Mouse (Mus musculus) frontal cortex, postnatal 25 days (tissue): ENCODE data around the gene Nxpe4.
"Not testable (repeated sequence)": the region's sequence is repeated elsewhere in the genome, so short reads cannot be mapped to it uniquely, and the experiment has no call there.

Source experiments
- DNase-seq, 2 experiments: peaks; one replicate each; pipeline ENCODE4 v3.0.0; 2022; ENCODE audit warnings: low spot score in 2 of 2

The Nxpe4 gene

DNA sequence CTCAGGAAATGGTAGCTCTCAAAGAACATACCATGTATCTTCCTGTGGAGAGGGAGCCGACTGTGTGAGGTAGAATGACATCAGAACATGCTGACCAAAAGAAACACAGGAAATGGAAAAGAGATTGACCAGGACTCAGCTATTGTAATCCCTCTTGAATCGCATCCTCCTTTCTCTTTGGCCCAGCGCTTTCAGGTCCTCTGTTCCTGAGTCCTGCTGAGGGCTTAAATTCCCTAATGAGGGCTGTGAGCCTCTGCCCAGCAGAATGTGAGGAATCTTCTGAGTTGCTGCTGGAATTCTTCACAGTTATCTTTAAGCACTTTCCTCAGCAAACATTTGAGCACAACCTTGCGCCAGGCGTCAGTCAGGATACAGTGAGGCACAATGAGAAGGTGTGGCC lies 78.6 kb downstream of the Nxpe4 start:
- no peak for DNase-seq

DNA sequence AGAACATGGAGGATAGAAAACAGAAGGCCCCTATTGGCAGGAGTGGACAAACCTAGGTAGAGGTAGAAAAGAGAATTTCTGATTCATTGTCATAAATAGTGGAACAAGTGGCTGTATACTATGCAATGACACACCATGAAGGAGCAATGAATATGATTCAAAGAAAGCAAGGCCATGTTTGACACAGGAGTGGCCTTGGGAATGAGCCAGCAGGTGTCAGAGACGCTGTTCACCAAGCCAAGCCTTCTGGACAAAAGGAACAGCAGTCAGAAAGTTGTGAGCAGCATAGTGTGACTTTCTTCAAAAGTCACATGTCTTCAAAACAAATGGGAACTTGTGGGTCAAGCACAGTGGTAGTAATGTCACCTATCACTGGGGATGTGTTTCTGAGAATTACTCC lies 80.0 kb downstream of the Nxpe4 start:
- DNase-seq, result no peak

DNA sequence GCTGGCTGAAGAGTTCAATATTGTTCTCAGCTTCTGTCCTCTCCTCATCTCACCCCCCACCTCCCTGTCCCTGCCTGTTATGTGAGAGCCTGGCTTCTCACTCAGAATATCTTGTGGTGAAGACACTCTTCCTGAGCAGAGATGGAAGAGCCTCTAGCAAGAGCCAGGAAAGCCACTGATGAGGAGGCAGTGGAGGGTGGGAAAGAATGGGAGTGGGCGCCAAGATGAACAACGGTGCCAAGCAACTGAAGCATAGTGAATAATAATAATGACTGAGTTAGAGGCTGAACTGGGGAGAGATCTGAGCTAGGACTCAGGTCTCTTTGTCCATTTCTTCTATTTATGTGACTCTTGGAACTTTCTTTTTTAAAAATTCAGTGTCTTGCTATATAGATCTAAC lies 80.9 kb downstream of the Nxpe4 start:
- DNase-seq, result no peak

DNA sequence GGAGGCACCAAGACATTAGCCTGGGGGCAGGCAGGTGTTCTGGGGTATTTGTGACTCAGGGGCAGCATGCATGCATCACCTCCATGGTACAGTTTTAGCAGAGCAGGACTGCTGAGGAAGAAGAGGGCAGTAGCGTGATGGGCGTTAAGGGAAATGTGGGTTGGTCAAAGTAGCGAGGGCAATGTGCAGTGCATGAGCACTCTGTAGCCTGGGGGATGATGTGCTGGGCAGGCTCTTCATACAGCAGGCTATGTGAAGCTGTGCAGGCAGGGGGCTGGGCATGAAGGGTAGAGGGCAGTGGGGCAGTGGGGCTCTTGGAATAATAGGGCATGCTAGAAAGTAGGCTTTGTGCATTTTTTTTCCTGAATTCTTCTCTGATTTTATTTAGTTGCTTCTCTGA lies 82.4 kb downstream of the Nxpe4 start:
- no peak for DNase-seq

DNA sequence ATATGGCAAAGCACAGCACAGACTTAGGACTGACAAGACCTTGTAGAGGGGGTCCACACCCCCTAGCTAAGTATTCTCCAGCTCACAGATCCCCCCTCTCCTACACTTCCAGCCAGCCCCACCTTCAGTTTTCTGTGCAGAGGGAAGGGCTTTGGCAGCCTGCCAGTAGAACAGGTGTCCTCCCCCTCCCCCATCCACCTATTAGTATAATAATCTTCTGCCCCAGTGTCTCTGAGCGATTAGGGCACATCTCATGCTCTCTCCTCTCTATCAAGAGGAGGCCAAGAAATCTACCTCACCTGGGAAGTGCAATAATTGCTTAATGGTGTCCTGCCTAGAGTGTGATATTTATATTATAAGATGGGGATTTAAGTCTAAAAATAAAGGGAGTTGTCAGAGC lies 83.7 kb downstream of the Nxpe4 start:
- DNase-seq, result no peak

DNA sequence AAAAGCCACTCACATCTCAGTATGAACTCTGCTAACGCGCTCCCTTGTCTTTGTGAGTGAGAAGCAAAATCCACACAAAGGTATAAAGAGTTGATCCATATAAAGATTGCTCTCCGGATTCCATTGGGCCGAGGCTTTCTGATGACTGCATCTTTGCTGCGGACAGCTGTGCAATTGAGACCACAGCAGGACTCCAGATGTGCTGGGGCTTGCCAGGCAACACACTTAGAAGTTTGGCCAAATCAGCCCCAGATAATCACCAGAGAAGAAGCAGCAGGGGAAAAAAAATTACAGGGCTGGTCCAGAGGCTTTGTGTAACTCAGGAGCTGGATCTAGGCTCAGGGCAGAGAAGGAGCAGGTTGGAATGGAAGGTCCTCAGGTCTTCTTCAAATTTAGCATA lies 85.5 kb downstream of the Nxpe4 start:
- DNase-seq, result no peak

DNA sequence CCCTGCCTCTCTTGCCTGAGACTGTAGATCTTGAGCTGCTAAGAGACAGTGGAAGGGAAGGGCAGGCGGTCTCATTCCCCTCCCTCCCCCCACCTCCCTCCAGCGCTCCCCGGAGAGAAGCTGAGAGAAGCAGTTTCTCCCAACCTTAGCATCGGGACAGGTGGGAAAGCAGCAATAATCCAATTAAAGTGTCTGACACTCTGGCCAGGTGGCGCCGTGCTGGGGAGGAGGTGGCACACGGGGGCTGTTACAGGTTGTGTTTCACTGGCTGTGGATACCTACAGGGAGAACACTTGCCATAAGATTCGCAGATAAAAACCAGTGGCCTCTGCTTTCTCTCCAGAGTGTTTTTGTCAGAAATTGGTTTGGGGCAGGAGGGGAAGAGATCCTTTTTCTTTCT lies 90.4 kb downstream of the Nxpe4 start:
- no peak for DNase-seq

DNA sequence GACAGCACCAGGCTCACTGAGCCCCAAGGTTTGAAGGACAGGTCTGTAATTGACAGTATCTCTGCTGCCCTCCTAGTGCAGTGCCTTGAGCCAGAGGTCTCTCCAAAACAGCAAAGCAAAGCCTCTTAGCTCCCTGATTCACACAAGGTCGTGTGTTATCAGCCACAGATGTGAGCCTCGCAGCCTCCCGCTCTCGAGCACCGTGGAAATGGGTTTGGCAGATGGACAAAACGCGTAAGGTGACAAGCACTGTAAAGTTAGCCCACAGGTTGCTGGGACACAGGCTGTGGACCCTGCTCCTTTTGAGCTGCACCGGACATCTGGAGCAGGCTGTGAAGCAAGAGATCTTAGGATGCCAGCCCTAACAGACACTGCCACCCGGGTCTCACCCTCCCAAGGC lies 95.2 kb downstream of the Nxpe4 start:
- no peak for DNase-seq

DNA sequence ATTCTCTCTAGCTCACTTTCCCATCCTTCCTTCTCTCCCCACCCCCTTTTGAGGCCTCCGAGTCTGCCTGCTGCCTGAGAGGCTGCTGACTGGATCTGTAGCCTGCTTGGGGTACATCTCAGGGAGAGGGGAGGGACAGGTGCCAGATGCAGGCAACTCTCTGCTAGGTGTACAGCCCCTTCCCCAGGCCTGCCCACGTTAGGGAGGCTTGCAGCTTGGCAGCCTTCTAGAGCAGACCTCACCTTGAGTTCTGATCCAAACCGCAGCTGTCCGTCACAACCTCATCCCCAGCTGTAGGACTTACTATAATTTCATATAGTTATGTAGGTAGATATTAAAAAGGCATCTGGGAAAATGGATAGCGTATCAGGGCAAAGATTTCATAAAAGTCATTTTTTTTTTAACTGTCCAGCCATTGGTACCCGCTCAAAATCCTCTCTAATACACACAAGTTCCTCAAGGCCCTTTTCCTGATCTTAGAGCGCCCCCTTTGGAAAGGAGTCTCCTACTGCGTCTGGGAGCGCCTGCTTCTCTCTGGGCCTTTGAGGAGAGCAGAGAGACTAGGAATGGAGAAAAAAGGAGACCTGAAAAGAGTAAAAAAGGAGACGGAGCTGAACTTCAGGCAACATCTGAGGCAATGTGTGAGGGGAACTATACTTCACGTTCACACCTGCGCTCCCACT lies 96.1 kb downstream of the Nxpe4 start:
- peak in 1 of 2 experiments; percentile 54 for DNase-seq

DNA sequence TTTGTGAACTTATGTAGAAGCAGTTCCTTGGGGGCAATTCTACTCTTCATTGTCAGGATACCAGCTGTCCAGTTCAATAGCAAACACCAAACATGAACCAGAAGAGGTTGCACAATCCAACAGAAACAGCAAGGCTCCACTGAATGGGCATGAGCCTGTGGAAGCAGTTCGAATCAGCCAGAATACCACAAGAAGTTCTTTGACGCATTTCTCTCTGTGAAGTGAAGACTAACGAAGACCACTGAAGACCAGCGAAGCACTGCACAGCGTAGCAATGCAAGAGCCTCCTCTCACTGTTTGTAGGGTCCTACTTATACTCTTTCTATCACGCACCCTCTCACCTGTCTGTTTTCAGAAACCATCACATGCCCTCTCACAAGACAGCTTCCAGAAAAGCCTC lies 102.8 kb downstream of the Nxpe4 start:
- DNase-seq, result no peak

DNA sequence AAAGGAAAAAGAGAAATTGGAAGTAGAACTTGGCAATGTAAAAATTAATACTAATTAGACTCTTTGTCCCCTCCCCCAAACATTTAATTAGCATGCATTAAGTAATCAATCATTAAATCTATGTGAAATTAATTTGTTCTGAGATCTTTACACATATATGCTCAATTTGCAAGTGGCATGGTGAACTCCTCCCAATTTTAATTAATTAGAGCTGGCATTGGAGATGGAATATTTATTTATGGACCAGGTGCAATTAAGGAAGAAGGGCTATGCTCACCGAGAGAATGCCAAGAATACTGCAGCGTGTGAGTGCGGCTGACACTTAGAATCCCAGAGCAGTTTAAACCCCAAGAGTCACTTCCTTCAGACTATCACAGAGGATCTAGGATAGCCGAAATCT lies 103.7 kb downstream of the Nxpe4 start:
- no peak for DNase-seq

DNA sequence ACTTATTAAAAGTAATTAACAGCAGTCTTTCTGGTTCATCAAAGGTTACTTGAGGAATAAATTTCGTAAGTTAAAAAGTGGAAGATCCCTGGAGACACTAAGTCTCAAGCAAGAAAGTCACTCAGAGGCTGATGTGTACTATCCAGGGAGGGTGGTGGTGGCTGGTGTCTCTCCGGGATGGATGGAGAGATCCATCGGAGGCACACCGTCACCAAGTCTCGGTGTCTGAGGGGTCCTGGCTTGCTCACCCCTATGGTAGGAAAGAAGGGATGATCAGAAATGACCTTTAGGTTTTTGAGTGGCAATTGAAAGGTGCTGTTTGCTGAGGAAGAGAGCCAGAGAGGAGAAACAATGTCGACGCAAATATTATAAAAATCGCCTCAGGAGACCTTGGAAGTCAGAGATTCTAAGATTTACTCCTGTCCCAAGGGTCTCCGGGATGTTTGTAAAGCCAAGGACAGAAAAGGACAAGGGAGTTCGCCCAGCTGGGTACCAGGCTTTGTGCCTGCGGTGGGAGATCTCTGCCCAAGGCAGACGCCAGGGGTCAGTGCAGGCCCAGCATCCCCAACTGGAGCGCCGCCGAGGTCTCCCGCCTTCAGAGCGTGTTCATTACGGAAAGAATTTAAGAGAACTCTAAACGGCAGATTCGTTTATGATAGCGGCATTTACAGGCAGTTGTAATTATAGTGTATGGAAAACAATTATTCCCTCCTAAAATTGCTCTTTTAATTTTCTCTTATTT lies 104.6 kb downstream of the Nxpe4 start:
- peak; percentile 61 to 66 for DNase-seq

DNA sequence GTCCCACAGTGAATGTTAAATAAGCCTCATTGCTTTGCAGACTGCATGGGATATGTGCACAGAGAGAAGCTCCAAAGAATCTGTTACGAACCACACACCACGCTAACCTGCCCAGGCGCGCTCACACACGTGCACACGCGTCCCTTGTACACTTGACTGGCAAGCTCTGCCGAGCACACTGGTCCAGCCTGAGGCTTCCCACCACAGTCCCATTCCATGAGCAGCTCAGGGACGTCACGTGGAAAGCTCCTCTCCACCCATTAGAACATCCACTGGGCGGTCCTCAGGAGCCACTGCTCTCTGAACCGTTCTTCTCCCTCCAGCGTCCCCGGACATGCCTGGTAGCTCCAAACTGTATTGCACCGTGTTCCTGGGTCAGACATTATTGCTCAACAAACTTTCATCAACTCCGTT lies 105.2 kb downstream of the Nxpe4 start:
- no peak for DNase-seq

DNA sequence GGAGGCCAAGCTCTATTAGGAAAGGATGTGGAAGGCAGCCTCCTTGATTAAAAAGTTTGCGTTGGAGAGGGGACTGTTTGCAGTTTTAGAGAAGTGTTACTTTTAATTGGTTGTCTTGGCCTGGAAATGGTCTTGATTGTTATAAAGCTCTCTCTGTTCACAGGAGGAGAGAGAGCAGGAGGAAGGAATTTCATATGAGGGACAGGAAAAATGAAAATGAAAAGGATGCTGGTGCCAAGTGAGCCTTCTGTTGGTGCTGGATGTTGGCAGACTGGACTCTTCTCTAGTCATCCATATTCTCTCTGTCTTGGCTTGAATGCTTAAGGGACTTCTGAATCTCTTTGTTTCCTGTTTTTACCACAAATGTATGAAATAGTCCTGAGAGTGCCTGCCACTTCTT lies 106.1 kb downstream of the Nxpe4 start:
- no peak for DNase-seq

DNA sequence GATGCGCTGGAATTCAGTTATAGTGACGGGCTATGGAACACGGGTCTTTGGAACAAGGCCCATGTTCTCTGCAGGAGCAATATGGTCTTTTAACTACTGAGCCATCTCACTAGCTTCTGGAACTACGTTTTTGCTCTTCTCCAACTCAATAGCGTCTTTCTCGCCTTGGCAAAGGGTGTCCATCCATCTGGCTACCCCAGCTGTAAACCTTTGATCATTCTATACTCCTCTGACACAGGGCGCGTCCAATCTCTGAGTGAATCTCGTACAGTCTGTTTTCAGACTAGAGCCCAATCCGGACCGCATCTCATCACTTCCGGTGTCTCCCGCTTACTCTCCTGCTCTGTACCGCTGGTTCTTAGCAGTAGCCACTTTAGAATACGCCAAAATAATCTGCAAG lies 115.0 kb downstream of the Nxpe4 start:
- DNase-seq, result no peak

DNA sequence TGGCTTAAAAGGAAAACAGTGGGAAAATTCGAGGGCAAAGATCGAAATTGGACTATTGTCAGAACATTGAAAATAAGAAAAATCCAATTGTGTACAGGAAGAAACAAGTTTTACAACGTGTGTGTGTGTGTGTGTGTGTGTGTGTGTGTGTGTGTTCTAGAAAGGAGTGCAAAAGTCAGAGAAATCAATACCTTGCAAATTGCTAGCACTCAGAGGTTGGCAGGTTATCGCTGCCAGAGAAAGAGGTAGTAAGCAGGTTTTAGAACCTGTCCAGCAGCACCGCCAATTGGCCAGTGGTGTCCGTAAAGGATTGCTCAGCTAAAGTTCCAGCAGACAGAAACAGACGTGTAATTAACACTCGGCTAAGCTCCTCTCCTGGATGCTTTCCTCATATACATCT lies 122.4 kb downstream of the Nxpe4 start:
- no peak for DNase-seq

DNA sequence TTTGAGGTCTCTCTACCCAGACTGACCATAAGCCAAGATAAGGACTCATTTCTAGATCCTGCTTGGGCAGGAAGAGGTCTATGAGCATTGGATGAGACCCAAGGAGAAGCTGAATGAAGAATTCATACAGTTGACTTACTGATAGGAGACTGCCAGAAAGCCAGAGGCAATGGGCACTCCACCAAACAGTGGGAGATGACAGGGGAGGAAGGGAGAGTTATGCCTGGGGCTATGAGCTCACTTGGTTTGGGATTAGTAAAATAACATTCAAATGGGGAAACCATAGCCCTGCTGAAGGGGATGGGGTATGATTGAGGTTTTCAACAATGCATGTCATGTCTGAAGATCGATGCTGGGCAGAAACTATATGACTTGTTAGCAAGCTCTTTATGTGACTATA lies 128.5 kb downstream of the Nxpe4 start:
- no peak for DNase-seq

DNA sequence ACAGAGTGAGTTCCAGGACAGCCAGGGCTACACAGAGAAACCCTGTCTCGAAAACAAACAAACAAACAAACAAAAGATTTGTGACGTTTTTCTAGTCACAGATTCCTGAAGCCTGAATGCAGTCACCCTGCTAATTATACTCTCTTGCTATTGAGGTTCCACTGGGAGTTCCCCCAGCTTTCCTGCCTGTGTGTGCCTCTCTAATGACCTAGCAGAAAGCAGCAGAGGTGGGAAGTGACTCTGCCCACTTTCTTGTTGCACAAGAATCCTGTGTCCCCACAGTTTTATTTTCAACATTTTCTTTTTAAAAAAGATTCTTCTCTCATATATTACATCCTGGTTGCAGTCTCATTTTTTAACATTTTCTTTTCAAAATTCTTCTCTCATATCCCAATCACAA lies 132.9 kb downstream of the Nxpe4 start:
- no peak for DNase-seq

DNA sequence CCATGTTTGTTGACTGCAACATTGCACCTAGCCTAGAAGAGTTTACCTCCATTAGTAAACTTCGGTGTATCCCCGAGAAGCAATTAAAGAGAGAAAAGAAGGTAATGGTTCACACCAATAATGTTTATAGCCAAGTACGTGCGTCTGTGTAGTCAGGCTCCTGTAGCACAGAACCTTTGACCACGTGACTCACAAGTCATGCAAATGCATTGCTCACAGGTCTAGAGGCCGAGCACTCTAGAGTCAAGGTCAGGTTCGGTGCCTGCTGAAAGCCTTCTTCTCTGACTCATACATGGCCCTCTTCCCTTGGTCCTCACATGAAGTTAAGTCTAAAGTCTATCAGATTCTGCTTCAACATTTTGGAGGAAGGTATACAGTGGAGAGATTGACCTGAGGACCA lies 137.2 kb downstream of the Nxpe4 start:
- no peak for DNase-seq

DNA sequence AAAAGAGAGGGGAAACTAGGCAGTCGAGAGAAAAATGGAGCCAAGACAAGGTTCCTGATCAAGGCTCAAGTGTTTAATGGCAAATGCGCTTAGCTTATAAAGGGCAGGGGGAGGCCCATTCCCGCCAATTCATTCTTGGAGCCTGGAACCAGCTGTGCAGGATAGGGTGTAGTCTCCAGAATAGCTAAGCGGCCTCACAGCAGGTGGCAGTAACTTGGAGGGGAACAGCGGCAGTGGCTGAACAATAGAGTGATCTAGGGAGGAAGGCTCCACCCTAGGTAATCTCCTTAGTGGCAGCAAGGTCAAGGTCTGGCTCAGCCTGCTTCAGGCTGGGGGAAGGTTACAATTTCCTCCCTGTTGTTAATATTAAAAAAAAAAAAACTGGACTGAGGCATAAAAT lies 141.7 kb downstream of the Nxpe4 start:
- DNase-seq, result not testable (repeated sequence)

DNA sequence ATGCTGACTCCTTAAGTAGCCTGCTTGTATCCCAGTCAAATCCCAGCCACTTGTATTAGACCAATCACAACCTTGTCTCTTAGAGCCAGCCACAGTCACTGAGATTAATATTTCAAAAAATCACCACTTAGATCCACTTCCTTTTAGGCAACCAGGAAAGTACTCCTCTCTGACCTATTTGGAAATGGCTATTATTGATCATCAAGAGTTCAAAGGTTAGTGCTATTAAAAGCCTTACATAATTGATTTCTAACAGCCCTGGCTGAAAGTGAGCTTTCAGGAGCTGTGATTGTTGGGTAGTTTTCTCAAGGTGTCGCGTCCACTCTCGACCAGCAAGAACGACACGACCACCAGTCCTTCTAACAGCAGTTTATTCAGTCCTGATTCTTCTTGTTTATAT lies 149.4 kb downstream of the Nxpe4 start:
- no peak for DNase-seq

DNA sequence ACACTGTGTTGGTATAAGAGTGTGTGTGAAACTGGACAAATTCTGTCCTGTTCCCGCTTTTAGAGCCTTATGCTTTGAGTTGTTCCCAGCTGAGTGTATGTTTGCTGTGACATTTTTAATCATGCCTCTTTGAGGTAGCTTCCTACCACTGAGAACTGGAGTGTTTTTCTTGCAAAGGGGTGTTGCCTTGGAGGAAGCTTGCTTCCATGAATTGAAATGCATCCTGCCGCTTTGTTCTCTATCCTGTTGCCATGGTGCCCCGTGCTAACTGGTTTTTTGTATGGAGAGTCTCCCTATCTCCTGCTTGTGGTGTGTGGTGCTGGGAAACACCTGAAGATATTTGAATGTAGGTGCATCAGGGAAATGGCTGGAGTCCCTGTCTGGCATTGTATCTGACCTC lies 152.4 kb downstream of the Nxpe4 start:
- no peak for DNase-seq

DNA sequence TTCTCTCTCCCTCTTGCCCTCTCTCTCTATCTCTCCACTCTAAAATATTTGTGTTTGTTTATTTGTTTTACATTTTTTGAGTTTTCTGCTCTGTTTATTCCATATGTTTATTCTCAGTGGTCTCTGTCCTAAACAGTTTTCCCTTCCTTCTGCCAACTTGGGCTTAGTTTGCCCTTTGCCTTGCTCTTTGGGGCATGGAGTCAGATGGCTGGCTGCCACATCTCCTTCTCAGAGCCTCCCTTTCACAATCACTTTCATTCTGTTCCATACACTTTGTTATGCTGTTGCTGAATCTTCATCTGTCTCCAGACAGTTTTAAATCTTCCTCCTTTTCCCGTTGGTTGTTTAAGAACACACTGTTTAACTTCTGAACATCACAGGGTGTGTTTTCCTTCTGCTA lies 154.0 kb downstream of the Nxpe4 start:
- no peak for DNase-seq

DNA sequence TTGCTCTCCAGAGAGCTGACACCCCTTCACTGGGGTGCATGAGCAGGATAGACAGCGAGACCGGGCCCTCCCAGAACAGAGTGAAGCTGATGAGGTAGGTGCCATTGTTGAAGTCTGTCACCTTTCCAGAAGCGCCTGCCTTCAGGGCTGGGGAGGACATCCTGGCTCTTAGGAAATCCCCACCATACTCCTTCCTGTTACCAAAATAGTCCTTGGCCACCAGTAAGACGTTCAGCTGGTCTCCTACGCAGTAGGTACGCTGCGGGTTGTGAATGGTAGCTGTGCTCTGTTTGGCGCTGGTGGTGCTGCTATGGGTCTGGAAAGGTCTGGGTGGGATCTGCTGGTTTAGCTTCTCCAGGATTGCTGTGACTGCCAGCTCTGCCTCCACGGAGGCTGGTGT lies 164.5 kb downstream of the Nxpe4 start:
- no peak for DNase-seq
